Mouse (Mus musculus): ENCODE data around the gene Lce3a. TPM values are rescaled to one million over a fixed set of nuclear protein-coding genes. Genes with fewer than 3 reads are reported as not detected.

Gene Lce3a
- not detected in 2 replicates for polyA plus RNA-seq (2014; fragmentation: Nextera tagmentation; extraction: Ambion mirVana)

DNA sequence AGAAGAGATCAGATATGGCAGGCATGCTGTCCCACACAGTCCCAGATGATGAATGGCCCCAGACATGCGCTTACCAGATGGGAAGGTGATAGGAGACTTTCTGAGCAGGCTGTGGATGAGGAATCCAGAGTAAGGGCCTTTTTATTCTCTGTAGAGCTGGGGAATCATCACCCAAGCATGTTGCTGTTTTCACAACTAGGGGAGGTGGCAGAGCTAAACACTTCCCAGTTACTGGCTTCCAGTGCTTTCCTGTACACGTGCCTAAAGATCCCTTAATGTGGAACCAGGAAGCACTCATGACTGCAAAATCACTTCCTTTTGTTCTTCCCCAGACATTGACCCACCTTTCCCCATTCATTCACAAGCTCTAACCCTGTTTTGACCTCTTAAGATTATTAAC lies at the start of gene Lce3a:
Gene Lce3a (minus strand): TSS at position 101 of the 400 bp plus-strand sequence.
- H3K4me3 ChIP-seq (ENCODE audit: low read depth, low read length), result no peak within 1 kb of the TSS
- H3K9ac ChIP-seq (ENCODE audit: low read length), result no peak within 1 kb of the TSS
- no peak within 1 kb of the TSS for H3K27ac ChIP-seq (ENCODE audit: low read depth, low read length)
- H3K4me2 ChIP-seq (ENCODE audit: low read depth), result no peak within 1 kb of the TSS
- no peaks in the 10 kb centered on the region for H3K36me3 ChIP-seq (ENCODE audit: control insufficient read depth, insufficient read depth, low read length)
- DNase-seq (ENCODE audit: low spot score), result no peak
- WGBS, result 76% methylated on average over 2 of the region's 2 CpGs
- H3K9me3 ChIP-seq (ENCODE audit: control insufficient read depth, low read length), result no peaks in the 10 kb centered on the region
- no peak for ATAC-seq (ENCODE audit: insufficient read depth, low FRiP score, low TSS enrichment)
- no peaks in the 10 kb centered on the region for H3K27me3 ChIP-seq (ENCODE audit: control insufficient read depth, insufficient read depth, low read length)
- no peaks in the 10 kb centered on the region for H3K4me1 ChIP-seq (ENCODE audit: control insufficient read depth, insufficient read depth, low read length)

DNA sequence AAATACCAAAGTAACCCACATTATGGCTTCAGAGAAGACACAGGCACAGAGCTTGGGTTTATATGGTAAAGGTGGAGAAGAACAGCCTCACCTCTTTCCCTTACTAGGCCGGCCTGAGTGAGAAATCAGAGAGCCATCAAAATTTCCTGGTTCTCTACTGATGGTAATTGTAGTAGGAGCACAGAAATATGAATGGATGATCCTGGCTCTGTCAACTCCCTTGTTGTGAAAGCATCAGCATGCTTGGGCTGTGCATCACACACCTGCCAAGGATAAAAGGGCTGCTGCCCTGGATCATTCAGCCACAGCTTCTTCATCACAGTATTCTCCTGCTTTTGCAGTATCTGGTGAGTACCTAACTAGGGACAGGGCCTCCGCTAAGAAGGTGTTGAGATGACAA lies 40.7 kb upstream of the Lce3a start, which contains the start of gene Lce3e:
Gene Lce3e (plus strand): TSS at position 301 of the 400 bp plus-strand sequence.
- no peak within 1 kb of the TSS for H3K4me3 ChIP-seq (ENCODE audit: low read depth, low read length)
- ATAC-seq (ENCODE audit: insufficient read depth, low FRiP score, low TSS enrichment) (no peak), DNase-seq (ENCODE audit: low spot score) (no peak)
- 99% methylated on average over 2 of the region's 2 CpGs for WGBS
- no peaks in the 10 kb centered on the region for H3K36me3 ChIP-seq (ENCODE audit: control insufficient read depth, insufficient read depth, low read length)
- no peaks in the 10 kb centered on the region for H3K9me3 ChIP-seq (ENCODE audit: control insufficient read depth, low read length)
- no peaks in the 10 kb centered on the region for H3K27me3 ChIP-seq (ENCODE audit: control insufficient read depth, insufficient read depth, low read length)
- H3K4me2 ChIP-seq (ENCODE audit: low read depth), result no peak within 1 kb of the TSS
- no peak within 1 kb of the TSS for H3K27ac ChIP-seq (ENCODE audit: low read depth, low read length)
- H3K9ac ChIP-seq (ENCODE audit: low read length), result no peak within 1 kb of the TSS
- H3K4me1 ChIP-seq (ENCODE audit: control insufficient read depth, insufficient read depth, low read length), result no peaks in the 10 kb centered on the region

DNA sequence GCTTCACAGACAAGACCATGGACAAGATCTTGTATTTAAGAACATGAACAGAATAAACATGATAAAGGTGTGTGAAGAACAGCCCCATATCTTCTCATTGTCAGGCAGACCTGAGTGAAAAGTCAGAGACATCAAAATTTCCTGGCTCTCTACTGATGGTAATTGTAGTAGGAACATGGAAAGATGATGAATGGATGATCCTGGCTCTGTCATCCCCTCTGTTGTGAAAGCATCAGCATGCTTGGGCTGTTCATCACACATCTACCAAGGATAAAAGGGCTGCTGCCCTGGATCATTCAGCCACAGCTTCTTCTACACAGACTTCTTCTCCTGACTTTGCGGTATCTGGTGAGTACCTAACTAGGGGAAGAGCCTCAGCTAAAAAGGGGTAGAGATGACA lies 31.1 kb upstream of the Lce3a start, which contains the start of gene Lce3d:
Gene Lce3d (plus strand): TSS at position 301 of the 400 bp plus-strand sequence.
- DNase-seq (ENCODE audit: low spot score), result no peak
- H3K9ac ChIP-seq (ENCODE audit: low read length), result no peak within 1 kb of the TSS
- no peaks in the 10 kb centered on the region for H3K36me3 ChIP-seq (ENCODE audit: control insufficient read depth, insufficient read depth, low read length)
- H3K4me1 ChIP-seq (ENCODE audit: control insufficient read depth, insufficient read depth, low read length), result no peaks in the 10 kb centered on the region
- no peak for ATAC-seq (ENCODE audit: insufficient read depth, low FRiP score, low TSS enrichment)
- no peak within 1 kb of the TSS for H3K4me2 ChIP-seq (ENCODE audit: low read depth)
- no peaks in the 10 kb centered on the region for H3K27me3 ChIP-seq (ENCODE audit: control insufficient read depth, insufficient read depth, low read length)
- H3K27ac ChIP-seq (ENCODE audit: low read depth, low read length), result no peak within 1 kb of the TSS
- WGBS, result 88% methylated on average over 1 of the region's 1 CpGs
- no peak within 1 kb of the TSS for H3K4me3 ChIP-seq (ENCODE audit: low read depth, low read length)
- H3K9me3 ChIP-seq (ENCODE audit: control insufficient read depth, low read length), result no peaks in the 10 kb centered on the region

DNA sequence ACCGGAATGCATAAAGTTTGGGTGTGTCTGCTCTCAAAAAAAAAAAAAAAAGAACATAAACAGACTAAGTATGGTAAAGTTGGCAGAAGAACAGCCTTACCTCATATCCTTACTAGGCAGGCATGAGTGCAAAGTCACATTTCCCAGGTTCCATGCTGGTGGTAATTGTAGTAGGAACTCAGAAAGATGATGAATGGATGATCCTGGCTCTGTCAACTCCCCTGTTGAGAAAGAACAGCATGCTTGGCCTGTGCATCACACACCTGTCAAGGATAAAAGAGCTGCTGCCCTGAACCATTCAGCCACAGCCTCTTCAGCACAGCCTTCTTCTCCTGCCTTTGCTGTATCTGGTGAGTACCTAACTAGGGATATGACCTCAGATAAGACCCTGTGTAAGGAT lies 18.2 kb upstream of the Lce3a start, which contains the start of gene Lce3c:
Gene Lce3c (plus strand): TSS at position 301 of the 400 bp plus-strand sequence.
- Histone ChIP-seq H3K27ac (ENCODE audit: low read depth, low read length) (no peak within 1 kb of the TSS), H3K4me1 (ENCODE audit: control insufficient read depth, insufficient read depth, low read length) (no peaks in the 10 kb centered on the region), H3K4me3 (ENCODE audit: low read depth, low read length) (no peak within 1 kb of the TSS), H3K9ac (ENCODE audit: low read length) (no peak within 1 kb of the TSS), H3K27me3 (ENCODE audit: control insufficient read depth, insufficient read depth, low read length) (no peaks in the 10 kb centered on the region), H3K36me3 (ENCODE audit: control insufficient read depth, insufficient read depth, low read length) (no peaks in the 10 kb centered on the region), H3K4me2 (ENCODE audit: low read depth) (no peak within 1 kb of the TSS), H3K9me3 (ENCODE audit: control insufficient read depth, low read length) (no peaks in the 10 kb centered on the region)
- DNase-seq (ENCODE audit: low spot score), result no peak
- ATAC-seq (ENCODE audit: insufficient read depth, low FRiP score, low TSS enrichment), result no peak
- WGBS, result 82% methylated on average over 1 of the region's 1 CpGs

DNA sequence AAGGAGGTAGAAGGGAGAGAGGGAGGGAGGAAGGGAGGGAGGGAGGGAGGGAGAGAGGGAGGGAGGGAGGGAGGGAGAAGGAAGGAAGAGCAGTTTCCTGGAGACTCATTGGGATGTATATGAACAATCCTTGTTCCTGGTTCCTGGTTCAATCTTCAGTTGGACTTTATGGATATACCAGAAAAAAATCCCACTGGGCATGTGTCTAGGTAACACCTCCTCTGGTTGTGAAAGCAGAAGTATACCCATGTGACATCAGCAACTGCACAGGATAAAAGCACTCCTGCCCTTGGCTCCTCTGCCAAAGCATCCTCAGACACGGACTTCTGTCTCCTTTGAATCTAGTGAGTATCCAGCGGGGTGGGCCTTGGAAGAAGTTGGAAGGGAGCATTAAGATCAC lies 6.6 kb upstream of the Lce3a start, which contains the start of gene Lce3b:
Gene Lce3b (plus strand): TSS at position 301 of the 400 bp plus-strand sequence.
- Histone ChIP-seq H3K27ac (ENCODE audit: low read depth, low read length) (no peak within 1 kb of the TSS), H3K4me1 (ENCODE audit: control insufficient read depth, insufficient read depth, low read length) (no peaks in the 10 kb centered on the region), H3K9ac (ENCODE audit: low read length) (no peak within 1 kb of the TSS), H3K4me2 (ENCODE audit: low read depth) (no peak within 1 kb of the TSS), H3K4me3 (ENCODE audit: low read depth, low read length) (no peak within 1 kb of the TSS), H3K36me3 (ENCODE audit: control insufficient read depth, insufficient read depth, low read length) (no peaks in the 10 kb centered on the region), H3K9me3 (ENCODE audit: control insufficient read depth, low read length) (no peaks in the 10 kb centered on the region), H3K27me3 (ENCODE audit: control insufficient read depth, insufficient read depth, low read length) (no peaks in the 10 kb centered on the region)
- 73% methylated on average over 2 of the region's 2 CpGs for WGBS
- DNase-seq (ENCODE audit: low spot score) (no peak), ATAC-seq (ENCODE audit: insufficient read depth, low FRiP score, low TSS enrichment) (no peak)

DNA sequence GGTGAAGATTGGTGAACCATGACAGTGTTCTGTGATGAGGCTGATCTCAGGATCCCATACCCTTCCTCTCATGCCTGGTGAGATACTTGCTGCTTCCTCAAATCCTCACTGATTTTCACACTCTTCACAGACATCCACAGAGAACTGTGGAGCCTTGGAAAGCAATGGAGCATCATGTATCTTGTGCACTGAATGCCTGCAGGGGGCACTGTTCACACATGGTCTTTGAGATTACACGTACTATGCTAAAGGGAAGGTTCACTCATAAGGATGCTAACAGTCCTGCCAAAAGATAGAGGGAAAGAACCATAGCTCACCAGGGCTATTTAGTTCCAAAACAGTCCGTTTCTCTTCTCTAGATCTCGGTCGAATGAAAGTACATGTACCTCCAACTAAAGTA lies 5.7 kb downstream of the Lce3a start:
- Histone ChIP-seq H3K9me3 (ENCODE audit: control insufficient read depth, low read length) (no peaks in the 10 kb centered on the region), H3K4me2 (ENCODE audit: low read depth) (no peak overlapping the region), H3K9ac (ENCODE audit: low read length) (no peak overlapping the region), H3K27ac (ENCODE audit: low read depth, low read length) (no peak overlapping the region), H3K4me1 (ENCODE audit: control insufficient read depth, insufficient read depth, low read length) (no peaks in the 10 kb centered on the region), H3K4me3 (ENCODE audit: low read depth, low read length) (no peak overlapping the region), H3K27me3 (ENCODE audit: control insufficient read depth, insufficient read depth, low read length) (no peaks in the 10 kb centered on the region), H3K36me3 (ENCODE audit: control insufficient read depth, insufficient read depth, low read length) (no peaks in the 10 kb centered on the region)
- WGBS, result 59% methylated on average over 4 of the region's 4 CpGs
- no peak for ATAC-seq (ENCODE audit: insufficient read depth, low FRiP score, low TSS enrichment)
- DNase-seq (ENCODE audit: low spot score), result peak; percentile 30

DNA sequence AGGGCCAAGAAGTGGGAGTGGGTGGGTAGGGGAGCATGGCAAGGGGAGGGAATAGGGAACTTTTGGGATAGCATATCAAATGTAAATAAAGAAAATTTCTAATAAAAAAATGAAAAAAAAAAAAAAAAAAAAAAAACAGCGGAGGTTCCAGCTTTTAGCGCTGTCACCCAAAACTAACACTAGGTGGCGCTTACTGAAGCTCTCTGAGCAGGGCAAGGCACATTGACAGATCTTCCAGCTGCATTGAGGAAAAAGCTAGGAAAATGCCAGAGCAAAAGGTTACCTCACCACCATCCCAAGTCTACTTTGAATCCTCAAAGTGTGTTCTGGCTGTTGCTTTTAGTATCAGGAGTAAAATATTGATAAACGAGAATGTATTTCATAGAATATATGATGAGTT lies 18.5 kb downstream of the Lce3a start:
- Histone ChIP-seq H3K36me3 (ENCODE audit: control insufficient read depth, insufficient read depth, low read length) (no peaks in the 10 kb centered on the region), H3K27me3 (ENCODE audit: control insufficient read depth, insufficient read depth, low read length) (no peaks in the 10 kb centered on the region), H3K9ac (ENCODE audit: low read length) (no peak overlapping the region), H3K4me1 (ENCODE audit: control insufficient read depth, insufficient read depth, low read length) (no peaks in the 10 kb centered on the region), H3K4me3 (ENCODE audit: low read depth, low read length) (no peak overlapping the region), H3K9me3 (ENCODE audit: control insufficient read depth, low read length) (no peaks in the 10 kb centered on the region), H3K27ac (ENCODE audit: low read depth, low read length) (no peak overlapping the region), H3K4me2 (ENCODE audit: low read depth) (no peak overlapping the region)
- DNase-seq (ENCODE audit: low spot score) (peak; percentile 29), ATAC-seq (ENCODE audit: insufficient read depth, low FRiP score, low TSS enrichment) (no peak)
- WGBS, result 34% methylated on average over 4 of the region's 4 CpGs

DNA sequence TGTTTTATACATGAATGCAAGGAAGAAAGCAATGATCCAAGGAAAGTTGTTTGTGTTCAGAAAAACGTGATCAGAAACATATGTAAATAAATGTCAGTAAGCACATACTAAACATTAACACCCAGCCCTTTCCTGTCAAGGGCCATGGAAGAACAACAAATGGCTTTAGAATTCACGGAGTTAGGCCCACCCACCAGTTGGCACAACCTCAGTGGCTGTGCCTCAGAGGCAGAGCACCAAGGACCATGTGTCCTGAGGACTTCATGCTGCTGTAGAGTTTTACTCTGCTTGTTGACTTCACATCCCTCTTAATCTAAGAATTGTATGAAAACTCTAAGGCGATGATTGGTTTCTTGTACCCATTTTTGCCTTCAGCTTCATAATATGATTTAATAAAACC lies 20.8 kb downstream of the Lce3a start:
- no peak overlapping the region for H3K27ac ChIP-seq (ENCODE audit: low read depth, low read length)
- H3K4me3 ChIP-seq (ENCODE audit: low read depth, low read length), result no peak overlapping the region
- no peak overlapping the region for H3K9ac ChIP-seq (ENCODE audit: low read length)
- H3K4me1 ChIP-seq (ENCODE audit: control insufficient read depth, insufficient read depth, low read length), result no peaks in the 10 kb centered on the region
- no peaks in the 10 kb centered on the region for H3K27me3 ChIP-seq (ENCODE audit: control insufficient read depth, insufficient read depth, low read length)
- WGBS, result 59% methylated on average over 3 of the region's 3 CpGs
- ATAC-seq (ENCODE audit: insufficient read depth, low FRiP score, low TSS enrichment) (no peak), DNase-seq (ENCODE audit: low spot score) (no peak)
- no peaks in the 10 kb centered on the region for H3K36me3 ChIP-seq (ENCODE audit: control insufficient read depth, insufficient read depth, low read length)
- no peaks in the 10 kb centered on the region for H3K9me3 ChIP-seq (ENCODE audit: control insufficient read depth, low read length)
- H3K4me2 ChIP-seq (ENCODE audit: low read depth), result no peak overlapping the region

DNA sequence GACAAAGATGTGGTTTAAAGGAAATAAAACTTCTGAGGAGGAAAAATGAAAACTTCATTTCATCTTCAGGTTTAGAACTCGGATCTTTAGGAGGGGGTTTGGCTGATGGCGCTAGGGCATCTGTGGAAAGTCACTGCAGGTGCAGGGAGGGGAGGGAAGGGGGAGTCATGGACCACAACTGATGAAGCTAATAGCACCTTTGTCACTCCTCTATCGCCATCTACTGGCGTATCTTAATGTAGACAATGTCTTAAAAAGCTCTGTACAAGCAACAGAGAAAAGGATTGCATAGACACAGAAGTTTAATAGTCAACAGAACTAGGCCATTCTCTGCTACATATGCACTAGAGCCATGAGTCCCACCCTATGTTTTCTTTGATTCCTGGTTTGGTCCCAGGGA lies 22.4 kb downstream of the Lce3a start:
- no peak overlapping the region for H3K4me3 ChIP-seq (ENCODE audit: low read depth, low read length)
- WGBS, result 30% methylated on average over 4 of the region's 4 CpGs
- H3K4me2 ChIP-seq (ENCODE audit: low read depth), result no peak overlapping the region
- ATAC-seq (ENCODE audit: insufficient read depth, low FRiP score, low TSS enrichment) (0 out of 2 replicates have a peak, but pooled peaks have one; percentile 8), DNase-seq (ENCODE audit: low spot score) (no peak)
- H3K9ac ChIP-seq (ENCODE audit: low read length), result no peak overlapping the region
- H3K4me1 ChIP-seq (ENCODE audit: control insufficient read depth, insufficient read depth, low read length), result no peaks in the 10 kb centered on the region
- no peaks in the 10 kb centered on the region for H3K9me3 ChIP-seq (ENCODE audit: control insufficient read depth, low read length)
- H3K27ac ChIP-seq (ENCODE audit: low read depth, low read length), result no peak overlapping the region
- H3K36me3 ChIP-seq (ENCODE audit: control insufficient read depth, insufficient read depth, low read length), result no peaks in the 10 kb centered on the region
- no peaks in the 10 kb centered on the region for H3K27me3 ChIP-seq (ENCODE audit: control insufficient read depth, insufficient read depth, low read length)

Measured in neural tube, embryonic 11.5 days (tissue).